Mouse (Mus musculus): ENCODE measurements around the gene Fxn.

Gene Fxn

DNA sequence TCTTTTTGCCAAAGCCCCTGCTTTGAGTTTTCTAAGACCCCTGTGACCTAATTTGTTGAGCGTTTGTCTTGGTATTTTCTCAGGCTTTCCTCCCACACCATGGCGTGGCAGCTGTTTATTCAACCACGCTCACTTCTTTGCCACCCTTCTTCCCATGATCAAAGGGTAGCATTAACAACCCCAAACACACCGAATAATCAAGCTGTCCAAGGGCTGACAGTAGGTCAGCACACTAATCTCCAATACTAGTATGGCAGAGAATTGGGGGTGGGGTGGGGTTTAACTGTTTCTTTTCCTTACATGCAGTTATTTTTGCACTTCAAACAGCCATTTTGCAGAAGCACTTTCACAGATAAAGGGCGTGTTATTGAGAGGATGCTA is 21.4 kb upstream of the Fxn start:
- no peak for DNase-seq (ENCODE audit: extremely low read depth, insufficient read length, low spot score)

- DNase-seq (ENCODE audit: extremely low read depth, insufficient read length, low spot score): peak; percentile 26
These were observed 20.8 kb upstream of the Fxn start for GRCm38 (mm10) chr19:24300994-24301767.

- DNase-seq (ENCODE audit: extremely low read depth, insufficient read length, low spot score): no peak
These were observed 13.1 kb upstream of the Fxn start for GRCm38 (mm10) chr19:24293537-24293936.

DNA sequence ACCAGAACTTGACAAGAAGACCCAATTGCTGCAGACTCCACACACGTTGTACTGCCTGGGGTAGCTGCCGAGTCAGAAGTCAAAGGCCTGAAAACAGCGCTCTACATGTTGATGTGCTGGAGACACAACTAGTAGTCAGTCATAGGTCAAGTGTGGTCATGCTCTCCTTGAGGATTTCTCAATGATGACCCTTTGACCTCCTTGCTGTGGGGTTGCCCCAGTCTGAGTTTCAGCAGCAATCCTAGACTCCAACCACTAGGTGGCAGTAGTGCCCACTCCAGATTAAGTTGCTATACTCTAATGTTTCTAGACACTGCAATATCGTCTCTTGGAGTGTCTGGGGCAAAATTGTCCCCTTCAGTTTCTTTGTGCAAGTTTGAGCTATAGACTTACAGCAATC is 3.8 kb upstream of the Fxn start:
- DNase-seq (ENCODE audit: extremely low read depth, insufficient read length, low spot score): peak; percentile 25

GRCm38 (mm10) chr19:24281288-24281980 is 1.0 kb upstream of the Fxn start:
- no peak for DNase-seq (ENCODE audit: extremely low read depth, insufficient read length, low spot score)

GRCm38 (mm10) chr19:24279706-24280600 is 452 bp downstream of the Fxn start:
- peak; percentile 93 for DNase-seq (ENCODE audit: extremely low read depth, insufficient read length, low spot score)

DNA sequence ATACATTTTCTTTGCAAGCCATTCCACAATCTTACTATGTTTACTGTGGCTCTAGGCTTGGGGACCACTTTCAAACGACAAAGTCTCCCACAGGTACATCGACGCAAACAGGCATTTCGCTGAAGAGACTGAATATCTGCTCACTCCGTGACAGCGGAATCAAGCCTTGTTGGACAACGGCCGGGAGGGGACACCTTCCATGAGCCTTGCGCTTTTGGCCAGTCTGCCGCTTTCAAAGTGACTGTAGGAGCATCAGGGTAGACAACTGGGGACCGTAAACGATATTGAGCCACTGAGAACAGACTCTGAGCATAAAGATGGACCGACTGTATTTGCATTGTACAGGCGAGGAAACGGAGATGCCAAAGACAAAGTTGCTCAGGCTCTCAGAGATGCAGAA is 1.5 kb downstream of the Fxn start:
- DNase-seq (ENCODE audit: extremely low read depth, insufficient read length, low spot score): no peak

GRCm38 (mm10) chr19:24274281-24274680 is 6.1 kb downstream of the Fxn start:
- no peak for DNase-seq (ENCODE audit: extremely low read depth, insufficient read length, low spot score)

DNA sequence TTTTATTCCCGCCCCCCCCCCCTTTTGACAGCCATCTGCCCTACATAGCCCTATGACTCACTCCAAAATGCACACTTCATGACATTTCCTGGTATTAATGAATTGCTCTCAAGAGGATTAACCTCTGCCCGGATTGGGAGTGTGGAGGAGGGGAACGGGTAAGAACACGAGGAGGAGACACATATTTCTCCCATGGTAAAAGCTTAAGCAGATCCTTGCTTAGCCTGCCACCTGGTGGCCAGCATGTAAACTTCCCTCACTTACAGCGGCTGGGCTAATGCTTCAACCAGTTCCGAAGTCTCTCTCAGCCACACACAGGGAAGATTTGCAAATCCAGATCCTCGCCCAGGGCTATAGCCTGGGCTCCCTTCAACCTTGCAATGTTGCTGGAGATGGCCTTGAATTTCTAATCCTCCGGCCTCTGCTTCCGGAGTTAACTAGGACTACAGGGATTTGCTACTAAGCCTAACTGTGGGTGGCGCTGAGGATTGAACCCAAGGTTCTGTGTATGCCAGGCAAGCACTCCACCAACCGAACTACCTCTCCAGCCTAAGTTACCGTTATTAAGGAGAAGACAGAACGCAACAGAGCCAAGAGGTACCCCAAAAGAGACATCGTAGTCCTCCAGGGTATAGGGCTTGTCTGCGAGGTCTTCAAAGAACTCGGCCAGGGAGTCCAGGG is 8.5 kb downstream of the Fxn start:
- peak; percentile 55 for DNase-seq (ENCODE audit: extremely low read depth, insufficient read length, low spot score)

GRCm38 (mm10) chr19:24271326-24271725 is 9.1 kb downstream of the Fxn start:
- peak; percentile 18 for DNase-seq (ENCODE audit: extremely low read depth, insufficient read length, low spot score)

DNA sequence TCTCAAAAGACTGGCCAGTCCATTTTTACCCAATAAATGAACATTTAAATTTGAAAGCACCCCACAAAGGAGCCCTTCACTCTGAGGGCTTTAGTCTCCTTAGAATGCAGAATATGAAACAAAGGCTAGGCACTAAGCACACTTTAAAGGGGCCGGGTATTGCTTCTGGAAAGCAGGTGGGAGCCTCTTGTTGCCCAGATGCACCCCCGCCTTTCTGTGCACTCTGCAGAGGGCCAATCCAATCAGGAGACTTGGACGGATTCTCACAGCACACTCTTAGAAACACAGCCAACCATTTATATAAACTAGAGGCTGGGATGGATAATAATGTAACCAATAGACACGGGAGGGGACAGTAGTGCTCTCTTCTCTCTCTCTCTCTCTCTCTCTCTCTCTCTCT is 11.9 kb downstream of the Fxn start:
- DNase-seq (ENCODE audit: extremely low read depth, insufficient read length, low spot score): no peak

DNA sequence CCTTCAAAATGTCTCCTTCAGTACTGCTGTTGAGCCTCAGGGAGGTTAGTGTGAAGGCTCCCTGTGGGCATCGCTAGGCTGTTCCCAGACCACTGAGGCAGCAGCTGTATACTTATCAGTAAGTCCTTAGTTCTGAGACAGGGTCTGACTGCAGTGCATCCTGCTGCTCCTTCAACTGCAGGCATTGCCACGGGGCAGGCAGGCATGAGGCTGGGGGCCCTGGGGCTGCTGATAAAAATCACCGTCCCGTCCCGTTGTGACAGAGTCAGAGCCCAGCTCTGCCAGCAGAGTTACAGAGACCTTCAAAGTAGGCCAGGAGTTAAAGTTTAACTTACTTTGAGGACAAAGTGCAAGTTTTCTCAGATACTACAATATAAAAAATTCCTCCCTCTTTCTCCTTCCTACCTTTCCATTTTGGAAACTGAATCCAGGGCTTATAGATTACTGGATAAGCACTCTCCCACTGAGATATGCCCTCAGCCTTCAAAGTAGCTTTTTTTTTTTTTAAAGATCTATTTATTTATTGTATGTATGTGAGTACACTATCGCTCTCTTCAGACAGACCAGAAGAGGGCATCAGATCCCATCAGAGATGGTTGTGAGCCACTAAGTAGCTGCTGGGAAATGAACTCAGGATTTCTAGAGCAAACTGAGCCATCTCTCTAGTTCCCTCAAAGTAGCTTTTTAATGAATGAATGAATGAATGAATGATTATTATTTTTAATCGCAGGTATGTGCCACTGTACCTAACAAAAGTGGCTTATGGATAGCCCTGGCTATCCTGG is 14.2 kb downstream of the Fxn start:
- no peak for DNase-seq (ENCODE audit: extremely low read depth, insufficient read length, low spot score)

DNA sequence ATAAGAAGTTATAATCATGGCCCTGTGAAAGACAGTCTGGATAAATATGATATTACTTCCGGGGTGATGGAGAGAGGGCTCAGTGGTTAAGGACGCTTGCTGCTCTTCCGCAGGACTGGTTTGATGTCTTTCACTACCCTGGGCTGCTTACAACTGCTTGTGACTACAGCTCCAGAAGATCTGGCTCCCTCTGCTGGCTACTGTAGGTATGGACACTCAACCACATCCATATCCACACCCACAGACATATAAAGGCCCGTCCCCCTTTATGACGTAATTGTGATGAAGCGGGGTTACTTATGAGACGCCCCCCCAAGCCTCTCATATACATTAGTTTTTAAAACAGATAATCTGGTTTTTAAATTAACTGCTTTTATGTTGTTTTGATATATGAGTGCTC is 15.4 kb downstream of the Fxn start:
- peak; percentile 57 for DNase-seq (ENCODE audit: extremely low read depth, insufficient read length, low spot score)

- no peak for DNase-seq (ENCODE audit: extremely low read depth, insufficient read length, low spot score)
These were observed 17.7 kb downstream of the Fxn start for GRCm38 (mm10) chr19:24262736-24263135.

GRCm38 (mm10) chr19:24259390-24260351 is 20.7 kb downstream of the Fxn start:
- no peak for DNase-seq (ENCODE audit: extremely low read depth, insufficient read length, low spot score)

DNA sequence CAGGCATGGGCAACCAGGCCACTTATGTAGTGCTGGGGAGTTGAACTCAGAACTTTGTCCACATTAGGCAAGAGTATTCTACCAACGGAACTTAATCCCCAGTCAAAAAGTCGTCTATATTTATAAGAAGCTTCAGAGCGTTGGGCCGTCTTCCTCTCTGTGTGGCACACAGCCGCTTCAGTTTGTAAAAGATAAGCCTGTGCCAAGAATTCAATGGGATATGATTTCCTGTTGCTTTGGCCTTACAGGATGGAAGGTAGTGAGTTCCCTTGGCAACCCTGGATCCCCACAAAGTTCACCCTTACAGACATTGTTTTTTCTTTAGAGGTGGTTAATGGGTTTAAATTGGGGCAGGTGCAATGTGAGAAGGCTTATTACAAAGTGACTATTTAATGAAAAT is 22.0 kb downstream of the Fxn start:
- no peak for DNase-seq (ENCODE audit: extremely low read depth, insufficient read length, low spot score)

DNA sequence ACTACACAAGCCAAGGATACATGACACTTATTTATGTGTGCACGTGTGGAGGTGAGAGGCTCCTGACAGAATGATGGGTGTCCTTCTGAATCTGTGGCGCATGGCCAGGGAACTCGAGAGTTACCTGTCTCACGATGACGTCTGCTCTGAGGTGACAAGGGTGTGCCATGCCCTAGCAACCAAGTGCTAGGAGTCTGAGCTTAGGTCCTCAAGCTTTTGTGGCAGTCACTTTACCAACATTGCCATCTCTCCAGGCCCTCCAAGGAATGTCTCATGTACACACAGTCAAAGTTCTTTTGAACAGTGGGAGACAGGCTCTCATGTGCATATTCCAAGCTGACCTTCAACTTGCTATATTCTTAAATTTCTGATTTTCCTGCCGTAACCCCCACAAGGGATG is 22.4 kb downstream of the Fxn start:
- DNase-seq (ENCODE audit: extremely low read depth, insufficient read length, low spot score): no peak

- no peak for DNase-seq (ENCODE audit: extremely low read depth, insufficient read length, low spot score)
These were observed 26.6 kb downstream of the Fxn start for GRCm38 (mm10) chr19:24253657-24254260.
